Mouse (Mus musculus) MEL-GATA-1-ER (cell line): Measurements from ENCODE around the gene Auh.

Experiments
- DNase-seq: peaks from one replicate; pipeline ENCODE4 v3.0.0-alpha.2; 2012; ENCODE audit warnings: low read depth; ENCODE audit errors: extremely low read depth

Auh gene

DNA sequence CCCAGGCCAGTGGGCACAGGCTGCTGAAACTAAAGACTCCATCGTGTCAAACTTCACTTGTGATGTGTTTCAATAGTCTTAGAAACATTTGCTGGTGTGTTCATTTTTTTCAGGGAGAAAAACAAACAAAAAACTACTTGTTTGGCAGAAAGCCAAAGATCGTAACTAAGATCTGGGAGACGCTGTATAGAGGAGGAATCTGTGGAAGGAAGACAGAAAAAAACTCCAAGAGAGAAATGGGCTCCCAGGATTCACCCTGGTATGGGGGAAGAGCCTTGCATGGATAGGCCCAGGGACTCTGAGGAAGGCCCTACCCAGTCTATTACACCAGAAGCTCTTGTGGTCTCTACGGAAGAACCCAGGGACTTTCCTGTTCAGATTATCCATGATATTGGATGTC lies 123.5 kb downstream of the Auh start:
- no peak for DNase-seq

- DNase-seq: no peak
Measured at GRCm38 (mm10) chr13:52805581-52805980, 123.9 kb downstream of the Auh start.

- no peak for DNase-seq
Measured at GRCm38 (mm10) chr13:52802482-52802881, 127.0 kb downstream of the Auh start.

DNA sequence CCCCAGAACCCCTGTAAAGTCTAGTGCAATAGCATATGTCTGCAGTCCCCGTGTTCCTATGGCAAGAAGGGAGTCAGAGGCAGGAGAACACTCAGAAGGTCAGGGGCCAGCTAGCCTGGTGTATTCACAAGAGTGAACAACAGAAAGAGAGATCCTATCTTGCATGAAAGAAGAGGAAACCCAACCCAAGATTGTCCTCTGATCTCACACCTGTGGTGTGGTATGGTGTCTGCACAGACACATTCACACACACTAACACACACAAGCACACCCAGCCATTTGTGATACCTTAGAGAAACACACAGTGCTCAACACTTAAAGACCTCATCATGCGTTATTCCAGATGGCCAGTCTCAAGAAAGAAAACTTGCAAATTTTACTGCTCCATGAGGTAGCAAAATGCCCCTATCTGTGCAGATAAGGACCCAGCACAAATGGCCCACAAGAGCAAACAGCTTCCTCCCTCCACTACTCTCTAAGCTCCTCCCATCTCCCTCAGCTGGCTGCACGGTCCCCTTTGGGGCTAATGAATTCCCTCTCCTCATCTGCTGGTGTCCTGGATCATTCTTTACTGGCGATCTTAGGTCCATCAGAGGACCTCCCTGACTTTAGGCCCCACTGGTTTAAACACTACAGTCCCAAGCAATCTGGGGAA lies 128.7 kb downstream of the Auh start:
- DNase-seq: no peak

DNA sequence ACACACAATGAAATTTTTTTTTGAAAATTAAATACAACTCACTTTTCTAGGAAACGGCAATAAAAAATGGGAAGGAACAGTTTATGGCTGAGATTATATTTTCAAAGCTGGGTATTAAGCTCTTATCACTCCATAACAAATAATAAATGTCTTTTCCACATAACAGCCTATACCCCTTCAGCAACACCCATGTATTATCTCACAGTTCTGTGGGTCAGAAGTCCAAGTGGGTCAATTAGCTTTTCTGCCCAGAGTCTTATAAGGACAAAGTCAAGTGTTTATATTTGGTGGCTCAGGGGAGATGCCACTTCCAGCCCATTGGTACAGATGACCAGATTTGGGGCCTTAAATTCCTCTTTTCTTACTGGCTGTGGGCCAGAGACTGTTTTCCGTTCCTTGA lies 129.4 kb downstream of the Auh start:
- no peak for DNase-seq

DNA sequence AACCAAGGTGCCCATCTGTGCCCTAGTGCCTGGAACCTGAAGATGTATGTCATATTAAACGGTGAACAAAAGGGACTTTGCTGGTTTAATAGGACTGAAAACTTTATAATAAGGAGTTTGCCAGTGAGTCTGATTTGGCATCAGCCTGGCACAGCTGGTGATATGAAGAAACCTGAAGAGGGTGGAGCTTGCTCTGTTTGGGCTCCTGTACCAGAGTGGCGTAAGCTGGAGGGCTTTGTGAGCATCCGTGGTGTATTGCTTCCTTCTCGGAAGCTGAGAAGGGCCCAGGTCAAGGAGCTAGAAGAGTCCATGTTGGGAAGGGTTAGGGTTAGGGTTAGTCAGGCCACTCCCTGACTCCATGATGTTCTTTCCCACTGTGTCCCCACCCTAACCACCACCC lies 135.2 kb downstream of the Auh start:
- no peak for DNase-seq

GRCm38 (mm10) chr13:52793434-52793989 lies 136.0 kb downstream of the Auh start:
- no peak for DNase-seq

GRCm38 (mm10) chr13:52792242-52792844 lies 137.1 kb downstream of the Auh start:
- DNase-seq: no peak

DNA sequence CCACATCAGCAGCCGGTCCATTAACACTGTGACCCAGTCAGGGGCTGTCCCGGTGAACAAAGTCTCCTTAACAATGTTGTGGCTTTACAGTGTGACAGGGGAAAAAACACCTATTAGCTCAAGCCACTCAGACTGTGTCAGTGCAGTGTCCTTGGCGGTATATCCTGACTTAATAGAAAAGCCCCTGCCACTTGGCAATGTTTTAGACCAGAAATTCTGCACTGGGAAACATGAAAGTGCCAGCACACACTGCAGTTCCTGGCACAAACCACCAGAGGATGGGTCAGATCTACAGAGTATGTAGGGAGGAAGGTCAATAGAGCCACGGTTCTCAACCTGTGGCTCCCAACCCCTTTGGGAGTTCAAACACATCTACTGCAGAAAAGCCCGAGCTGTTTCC lies 138.6 kb downstream of the Auh start:
- no peak for DNase-seq
